Mouse (Mus musculus) gastrocnemius, postnatal 36 days (tissue): ENCODE data around the gene Auts2. TPM values are rescaled to one million over a fixed set of nuclear protein-coding genes. Genes with fewer than 3 reads are reported as not detected.
A peak's percentile ranks its signal among the peaks of the same experiment; 100 is the strongest.

Experiments
- DNase-seq, 2 experiments: peaks; one replicate each; pipeline ENCODE4 v3.0.0; 2022
- intact Hi-C: fragments of 180-260 bp; cut with DNase I; formaldehyde crosslinking; loops from one replicate; pipeline ENCODE4 v1.15.1; 2025
- total RNA-seq, 2 experiments: library from RNA; stranded (reverse); gene quantifications; 2 replicates each; pipeline ENCODE4 v1.2.3; 2021

Gene Auts2
- total RNA-seq, 2 experiments from 2014 or later, result 14.6 to 15.5 TPM

- DNase-seq, result no peak
- intact Hi-C loops, result no loop called here
These were observed 41.1 kb downstream of the Auts2 start for GRCm38 (mm10) chr5:132502036-132502435.

GRCm38 (mm10) chr5:132500817-132501231, 42.3 kb downstream of the Auts2 start:
- intact Hi-C loops, result no loop called here
- DNase-seq, result no peak

GRCm38 (mm10) chr5:132498896-132499295, 44.2 kb downstream of the Auts2 start:
- intact Hi-C loops, result no loop called here
- no peak for DNase-seq

- intact Hi-C loops, result no loop called here
- no peak for DNase-seq
These were observed 45.1 kb downstream of the Auts2 start for GRCm38 (mm10) chr5:132498045-132498444.

- intact Hi-C loops, result no loop called here
These were observed 50.4 kb downstream of the Auts2 start for GRCm38 (mm10) chr5:132492793-132493192.

GRCm38 (mm10) chr5:132492040-132492439, 51.1 kb downstream of the Auts2 start:
- no peak for DNase-seq
- intact Hi-C loops, result no loop called here

More at GRCm38 (mm10) chr5:132492793-132493192, 50.4 kb downstream of the Auts2 start:
- DNase-seq, result no peak

GRCm38 (mm10) chr5:132491508-132491907, 51.6 kb downstream of the Auts2 start:
- DNase-seq, result no peak
- intact Hi-C loops, result loop anchor here (2.0 kb wide), 1 partner anchor 37 kb away; no protein-coding TSS in a partner anchor

- intact Hi-C loops, result loop anchor here (2.0 kb wide), 1 partner anchor 36 kb away; no protein-coding TSS in a partner anchor
These were observed 52.8 kb downstream of the Auts2 start for GRCm38 (mm10) chr5:132490326-132490725.

GRCm38 (mm10) chr5:132489736-132490313, 53.3 kb downstream of the Auts2 start:
- DNase-seq, result no peak

More at GRCm38 (mm10) chr5:132490326-132490725, 52.8 kb downstream of the Auts2 start:
- DNase-seq, result peak in 1 of 2 experiments; percentile 39

GRCm38 (mm10) chr5:132486831-132487230, 56.3 kb downstream of the Auts2 start:
- DNase-seq, result no peak
- intact Hi-C loops, result no loop called here

More at GRCm38 (mm10) chr5:132489736-132490313, 53.3 kb downstream of the Auts2 start:
- intact Hi-C loops, result loop anchor here (2.0 kb wide), 1 partner anchor 35 kb away; no protein-coding TSS in a partner anchor

GRCm38 (mm10) chr5:132485994-132486393, 57.1 kb downstream of the Auts2 start:
- intact Hi-C loops, result no loop called here
- DNase-seq, result no peak

- intact Hi-C loops, result no loop called here
- DNase-seq, result no peak
These were observed 57.7 kb downstream of the Auts2 start for GRCm38 (mm10) chr5:132485448-132485847.

- no peak for DNase-seq
- intact Hi-C loops, result no loop called here
These were observed 61.7 kb downstream of the Auts2 start for GRCm38 (mm10) chr5:132481476-132481875.

GRCm38 (mm10) chr5:132480461-132480860, 62.7 kb downstream of the Auts2 start:
- no peak for DNase-seq
- intact Hi-C loops, result no loop called here

- intact Hi-C loops, result no loop called here
These were observed 63.8 kb downstream of the Auts2 start for GRCm38 (mm10) chr5:132479227-132479857.

GRCm38 (mm10) chr5:132477533-132477932, 65.6 kb downstream of the Auts2 start:
- no peak for DNase-seq
- intact Hi-C loops, result no loop called here

More at GRCm38 (mm10) chr5:132479227-132479857, 63.8 kb downstream of the Auts2 start:
- no peak for DNase-seq

- DNase-seq, result no peak
- intact Hi-C loops, result no loop called here
These were observed 70.2 kb downstream of the Auts2 start for GRCm38 (mm10) chr5:132472905-132473321.

GRCm38 (mm10) chr5:132472184-132472829, 70.8 kb downstream of the Auts2 start:
- no peak for DNase-seq
- intact Hi-C loops, result no loop called here

GRCm38 (mm10) chr5:132467364-132467743, 75.8 kb downstream of the Auts2 start:
- no peak for DNase-seq
- intact Hi-C loops, result no loop called here

GRCm38 (mm10) chr5:132466427-132467363, 76.4 kb downstream of the Auts2 start:
- DNase-seq, result no peak
- intact Hi-C loops, result no loop called here
